Mouse (Mus musculus) skeletal muscle tissue, adult 2 months (tissue): ENCODE measurements around the gene Pou6f2.

Experiments used
- DNase-seq: peaks from one replicate; pipeline ENCODE4 v3.0.0-alpha.2; 2012; ENCODE audit warnings: low read depth, low spot score

The Pou6f2 gene

GRCm38 (mm10) chr13:18397586-18397985 is at the start of gene Pou6f2:
Gene Pou6f2 (minus strand): TSS chr13:18397686.
- no peak for DNase-seq

DNA sequence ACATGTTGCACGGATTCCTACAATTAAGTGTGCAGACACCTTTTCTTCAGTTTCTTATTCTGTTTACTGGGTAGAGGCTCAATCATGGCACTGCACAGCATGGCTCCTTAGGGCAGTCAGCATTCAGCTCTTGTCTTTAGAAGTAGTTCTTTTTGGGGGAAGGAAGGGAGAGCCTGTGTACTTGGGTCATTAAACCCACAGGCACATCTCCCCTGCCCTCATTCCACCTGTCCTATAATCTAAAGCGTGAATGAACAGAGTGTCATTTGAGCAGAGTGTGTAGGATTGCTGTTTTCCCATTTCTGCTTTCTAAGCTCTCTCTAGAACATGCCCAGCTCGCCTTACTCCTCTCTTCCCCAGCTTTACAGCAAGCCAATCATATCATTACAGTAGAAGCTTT is 42.4 kb upstream of the Pou6f2 start:
- DNase-seq: no peak

DNA sequence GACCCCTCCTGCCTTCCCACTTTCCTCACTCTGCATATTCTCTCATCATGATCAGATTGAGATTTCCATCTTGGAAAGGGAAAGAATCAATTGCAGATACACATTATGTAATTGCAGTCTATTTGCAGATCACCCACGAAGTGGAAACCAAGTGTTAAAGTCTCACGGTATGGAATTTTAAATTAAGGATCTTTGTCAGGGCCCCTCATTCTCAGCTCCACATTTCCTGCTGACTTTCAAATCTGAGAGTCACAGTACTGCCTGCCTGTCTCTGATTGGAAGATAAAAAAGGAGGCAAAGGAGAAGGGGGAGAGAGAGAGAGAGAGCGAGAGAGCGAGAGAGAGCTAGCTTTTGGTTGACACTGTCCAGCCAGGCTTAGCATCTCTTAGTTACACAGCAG is 9.8 kb downstream of the Pou6f2 start:
- DNase-seq: no peak

GRCm38 (mm10) chr13:18363373-18363772 is 34.1 kb downstream of the Pou6f2 start:
- DNase-seq: no peak

GRCm38 (mm10) chr13:18344580-18345333 is 52.7 kb downstream of the Pou6f2 start:
- DNase-seq: no peak

DNA sequence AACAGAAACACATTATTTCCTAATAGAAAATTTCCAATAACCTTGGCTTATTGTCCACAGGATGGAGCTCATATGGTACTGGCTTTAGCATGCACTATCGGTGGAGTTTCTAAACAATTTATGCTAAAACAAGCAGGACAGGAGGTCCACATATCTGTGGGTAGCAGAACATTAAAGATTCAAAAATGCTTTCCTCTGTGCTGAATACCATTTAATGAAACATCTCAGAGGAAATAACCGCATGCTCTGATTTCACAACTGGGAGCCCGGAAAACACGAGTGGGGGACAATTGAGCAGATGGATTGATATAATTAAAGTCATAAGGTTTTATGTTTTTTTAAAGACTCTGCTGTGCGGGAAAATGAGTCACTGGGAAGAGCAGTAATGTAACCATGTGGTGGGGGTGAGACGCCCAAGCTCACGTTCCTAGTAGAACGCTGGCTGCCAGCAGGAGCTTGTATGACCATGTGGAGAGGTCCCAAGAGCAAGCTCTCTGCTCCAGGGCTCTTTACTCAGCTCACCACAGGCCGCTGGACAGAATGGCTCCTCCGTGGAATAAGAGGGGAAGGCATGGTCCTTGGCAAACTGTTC is 58.5 kb downstream of the Pou6f2 start:
- DNase-seq: no peak

DNA sequence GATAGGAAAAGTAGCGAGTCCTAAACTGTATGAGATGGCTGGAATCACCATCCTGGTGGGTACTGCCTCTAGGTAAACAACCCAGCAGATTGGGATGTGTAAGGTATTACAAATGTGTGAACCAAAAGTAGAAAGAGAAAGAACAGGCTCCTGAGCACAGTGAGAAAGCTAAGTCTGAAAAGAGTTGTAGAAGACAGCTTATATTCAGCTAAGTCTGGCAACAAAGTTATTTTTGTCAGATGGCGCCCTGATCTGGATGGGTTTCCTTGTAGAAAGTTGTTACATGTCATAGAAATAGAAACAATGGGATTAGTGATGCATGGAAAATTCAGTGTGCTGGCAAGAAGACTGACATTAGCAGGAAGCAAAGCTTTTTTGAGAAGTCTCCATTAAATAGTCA is 59.5 kb downstream of the Pou6f2 start:
- DNase-seq: no peak

GRCm38 (mm10) chr13:18334035-18334434 is 63.5 kb downstream of the Pou6f2 start:
- DNase-seq: no peak

DNA sequence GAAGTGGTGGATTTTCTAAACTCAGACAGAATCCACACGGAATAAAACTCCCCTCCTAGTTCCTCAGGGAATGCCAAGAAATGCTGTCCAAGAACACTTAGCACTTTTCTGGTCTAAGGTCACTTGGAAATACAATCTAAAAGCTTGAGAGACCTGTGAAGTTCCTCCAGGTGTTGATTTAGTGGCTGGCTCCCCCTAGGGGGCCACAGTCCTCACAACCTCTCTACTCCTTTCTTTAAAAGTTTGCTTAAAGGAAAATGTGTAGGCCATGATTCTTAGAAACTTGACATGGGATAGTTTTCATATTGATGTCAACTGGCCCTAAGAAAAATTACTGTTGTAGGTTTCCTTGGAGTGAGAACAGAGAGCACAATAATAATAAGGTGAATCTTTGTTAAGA is 64.9 kb downstream of the Pou6f2 start:
- no peak for DNase-seq

- no peak for DNase-seq
Observed at GRCm38 (mm10) chr13:18323980-18324678, 73.4 kb downstream of the Pou6f2 start.

DNA sequence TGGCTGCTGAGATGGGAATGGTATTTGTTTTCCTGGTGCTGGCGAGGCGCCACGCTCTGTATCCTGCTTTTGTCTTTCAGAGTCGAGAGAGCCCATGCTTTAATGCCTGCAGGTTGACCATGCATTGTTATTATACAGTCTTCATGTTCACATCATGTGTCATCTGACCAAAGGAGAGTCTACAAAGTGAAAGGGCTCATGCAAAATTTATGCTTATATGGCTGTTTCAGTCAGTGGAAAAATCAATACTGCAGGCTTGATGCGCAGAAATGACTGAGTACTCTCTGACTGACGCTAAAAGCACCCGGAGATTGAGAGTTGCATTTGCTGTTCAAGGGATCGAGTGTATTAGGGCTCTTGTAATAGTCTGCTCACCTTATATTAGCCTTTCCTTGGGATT is 74.1 kb downstream of the Pou6f2 start:
- no peak for DNase-seq

DNA sequence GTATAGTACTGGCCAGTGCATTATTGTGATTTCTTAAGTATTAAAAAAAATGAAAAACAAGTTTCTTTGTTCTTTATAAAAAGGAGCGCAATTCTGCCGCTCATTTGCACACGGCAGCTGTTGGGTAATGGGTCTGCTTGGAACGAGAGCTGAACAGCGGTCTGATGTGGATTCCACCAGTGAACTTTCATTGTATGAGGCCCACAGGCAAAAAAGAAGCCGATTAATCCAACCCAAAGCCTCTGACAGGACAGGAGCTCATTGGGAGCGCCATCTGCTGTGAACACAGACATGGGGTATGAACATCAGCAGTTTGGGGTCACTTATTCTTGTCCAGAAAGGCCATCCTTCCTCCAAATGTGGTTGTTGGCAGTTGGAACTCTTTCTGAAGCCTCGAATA is 84.9 kb downstream of the Pou6f2 start:
- DNase-seq: no peak

GRCm38 (mm10) chr13:18309024-18309423 is 88.5 kb downstream of the Pou6f2 start:
- DNase-seq: no peak

DNA sequence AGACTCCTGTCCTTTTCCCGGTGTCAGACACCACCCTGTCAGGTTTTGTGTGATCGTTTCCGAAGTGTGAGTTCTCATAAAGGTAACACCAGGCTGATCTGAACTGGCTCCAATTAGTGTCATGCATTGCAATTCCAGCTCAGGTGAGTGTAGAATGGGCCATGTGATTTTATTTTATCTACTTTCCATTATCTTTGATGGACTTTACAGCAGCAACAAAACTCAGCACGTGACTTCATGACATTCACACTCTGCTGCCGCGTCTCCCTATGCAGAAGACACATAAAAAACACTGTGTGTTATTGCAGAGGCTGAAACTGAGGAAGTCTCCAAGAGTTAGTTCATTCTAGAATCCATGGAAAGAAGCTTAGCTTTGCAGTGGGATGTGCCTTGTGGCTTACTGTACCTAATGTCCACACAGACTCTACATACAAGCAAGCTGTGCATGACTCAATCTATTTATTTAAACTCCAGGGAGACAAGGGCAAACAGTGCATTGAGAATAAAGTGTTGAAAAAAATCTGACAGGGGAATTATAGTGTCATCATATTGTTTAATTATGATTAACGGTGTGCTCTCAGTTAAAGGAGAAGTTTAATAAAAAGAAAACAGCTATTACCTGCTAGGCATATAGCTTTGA is 90.9 kb downstream of the Pou6f2 start:
- DNase-seq: no peak

DNA sequence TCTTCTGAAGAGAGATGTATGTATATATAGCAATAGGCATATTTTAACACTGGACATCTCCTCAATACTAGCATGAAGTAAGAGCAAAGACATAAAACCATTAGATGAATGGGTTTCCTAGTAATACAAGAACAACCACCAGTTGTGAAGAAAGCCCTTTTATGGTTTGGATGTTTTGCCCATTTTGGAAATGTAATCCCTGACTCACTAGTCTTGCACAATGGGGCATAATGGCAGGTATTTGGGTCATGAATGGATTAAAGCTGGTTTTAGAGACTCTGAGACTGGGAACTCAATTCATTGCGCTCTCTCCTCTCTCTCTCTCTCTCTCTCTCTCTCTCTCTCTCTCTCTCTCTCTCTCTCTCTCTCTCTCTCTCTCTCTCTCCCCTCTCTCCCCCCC is 97.5 kb downstream of the Pou6f2 start:
- DNase-seq: no peak

GRCm38 (mm10) chr13:18293438-18293837 is 104.0 kb downstream of the Pou6f2 start:
- no peak for DNase-seq

- DNase-seq: no peak
Observed at GRCm38 (mm10) chr13:18290253-18290914, 107.1 kb downstream of the Pou6f2 start.

DNA sequence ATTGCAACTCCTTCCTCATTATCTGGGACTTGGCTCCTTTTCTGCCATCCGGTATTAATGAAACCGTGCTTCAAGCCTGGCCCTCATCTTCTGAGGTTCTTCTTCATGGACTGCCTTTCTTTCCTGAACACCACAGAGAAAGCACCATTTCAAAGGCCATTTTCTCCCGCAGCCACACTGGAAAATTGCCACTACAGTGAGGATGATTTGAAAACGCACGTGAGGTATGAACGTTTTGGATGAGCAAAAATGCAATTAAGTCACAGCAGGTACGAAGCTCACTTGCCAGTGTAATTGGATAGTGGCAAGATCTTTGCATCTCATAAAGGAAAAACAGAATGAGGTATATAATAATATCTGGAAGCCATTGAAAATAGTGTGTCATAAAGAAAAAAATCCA is 110.0 kb downstream of the Pou6f2 start:
- DNase-seq: no peak

DNA sequence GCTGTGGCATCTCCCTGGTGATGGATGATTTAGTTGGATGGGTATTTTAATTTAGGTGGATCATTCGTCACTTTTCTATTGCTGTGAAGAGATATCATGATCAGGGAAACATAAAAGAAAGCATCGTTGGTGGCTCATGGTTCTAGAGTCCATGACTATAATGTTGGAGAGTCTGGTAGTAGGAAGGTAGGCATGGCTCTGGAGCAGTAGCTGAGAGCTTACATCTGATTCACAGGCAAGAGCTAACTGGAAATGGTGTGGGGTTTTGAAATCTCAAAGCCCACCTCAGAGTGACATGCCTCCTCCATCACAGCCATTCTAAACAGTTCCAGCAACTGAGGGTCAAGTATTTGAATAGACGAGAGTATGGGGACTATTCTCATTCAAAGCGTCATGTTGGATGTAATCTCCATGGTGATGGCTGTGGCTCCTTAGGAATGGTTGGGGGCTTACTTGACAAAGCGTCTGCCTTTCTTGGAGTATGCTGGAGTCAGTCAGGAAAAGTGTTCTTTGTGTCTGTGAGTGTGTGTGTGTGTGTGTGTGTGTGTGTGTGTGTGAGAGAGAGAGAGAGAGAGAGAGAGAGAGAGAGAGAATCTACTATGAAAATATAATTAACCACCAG is 115.0 kb downstream of the Pou6f2 start:
- no peak for DNase-seq

DNA sequence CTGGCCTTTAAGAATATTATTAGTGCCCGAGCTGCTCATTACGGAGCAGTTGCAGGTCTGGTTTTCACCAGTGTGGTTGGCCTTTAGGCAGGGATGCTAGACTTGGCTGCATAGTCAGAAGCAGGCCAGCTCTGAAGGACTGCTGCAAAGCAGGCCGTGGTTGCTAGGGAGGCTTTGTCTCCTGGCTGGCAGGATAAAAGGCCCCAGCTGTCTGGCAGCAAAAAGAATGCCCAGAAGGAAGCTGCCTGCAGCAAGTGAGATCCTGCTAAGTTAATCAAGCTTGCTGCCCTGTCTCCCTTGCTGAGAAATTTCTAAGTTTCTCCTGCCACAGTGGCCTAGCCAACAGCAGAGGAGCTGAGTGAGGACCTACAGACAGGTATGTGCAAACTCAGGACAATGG is 116.4 kb downstream of the Pou6f2 start:
- no peak for DNase-seq

DNA sequence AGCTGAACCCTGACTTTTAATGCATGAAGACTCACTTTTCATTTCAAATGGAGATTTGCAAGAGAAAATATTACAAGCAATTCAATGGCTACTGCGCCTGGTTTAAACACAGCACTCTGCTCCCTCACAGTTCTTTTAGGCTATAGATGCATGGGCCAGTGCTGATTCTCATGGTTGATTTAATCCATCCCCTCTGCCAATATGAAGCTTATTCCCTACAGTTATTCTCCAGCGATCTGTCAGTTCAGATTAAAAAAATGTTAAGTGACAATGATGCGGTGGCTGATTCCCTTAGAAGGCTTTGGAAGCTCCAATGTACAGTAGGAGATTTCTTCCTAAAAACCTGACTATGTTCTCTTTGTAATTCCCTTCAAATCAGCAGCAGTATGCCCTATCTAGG is 144.4 kb downstream of the Pou6f2 start:
- DNase-seq: no peak
